Mouse (Mus musculus): ENCODE measurements around the gene Ppfia2. TPM values are rescaled to one million over a fixed set of nuclear protein-coding genes. Genes with fewer than 3 reads are reported as not detected.

Ppfia2 gene
- polyA plus RNA-seq, 1 experiment: not detected

DNA sequence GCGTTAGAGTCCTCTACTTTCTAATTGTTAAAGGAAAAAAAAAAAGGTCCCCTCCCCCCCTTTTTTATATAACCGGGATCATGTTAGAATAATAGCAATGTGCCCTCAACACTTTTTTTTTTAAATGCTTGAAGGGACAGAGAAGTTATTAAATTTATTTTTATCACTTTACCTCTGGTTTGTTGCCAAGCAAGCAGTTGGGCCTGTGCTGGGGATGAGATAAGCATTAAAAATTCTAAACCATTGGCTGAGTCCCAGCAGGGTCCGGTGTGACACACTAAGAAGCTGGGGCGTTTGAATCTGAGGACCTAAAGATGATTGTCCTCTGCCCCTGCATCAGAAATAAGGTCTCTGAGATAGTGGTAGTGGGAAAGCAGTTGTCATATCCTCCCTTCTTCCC lies 114.9 kb downstream of the Ppfia2 start:
- Histone ChIP-seq H3ac (ENCODE audit: control insufficient read depth, insufficient read length, low read depth) (no peak overlapping the region), H3K36me3 (ENCODE audit: control insufficient read depth, insufficient read depth) (no peaks in the 10 kb centered on the region), H3K4me3 (ENCODE audit: insufficient read depth, poor library complexity, severe bottlenecking) (no peak overlapping the region), H3K27me3 (ENCODE audit: control insufficient read depth, insufficient read depth, insufficient read length) (no peaks in the 10 kb centered on the region), H3K79me2 (ENCODE audit: control insufficient read depth, insufficient read depth) (no peaks in the 10 kb centered on the region), H3K79me3 (ENCODE audit: low read depth) (no peaks in the 10 kb centered on the region)
- TF ChIP-seq FOSL1 (IDR thresholded peaks at IDR 0.05; ENCODE audit: insufficient read depth, low read length, poor library complexity, severe bottlenecking): no peak
- TF ChIP-seq MAX (IDR thresholded peaks at IDR 0.05): no peak
- no peak for TF ChIP-seq CEBPB (IDR thresholded peaks at IDR 0.05; ENCODE audit: low read depth)
- TF ChIP-seq USF1 (IDR thresholded peaks at IDR 0.05; ENCODE audit: low read depth): no peak
- no peak for TF ChIP-seq MYOG (IDR thresholded peaks at IDR 0.05; ENCODE audit: control insufficient read depth, extremely low read depth, insufficient read length)
- TF ChIP-seq CTCF (IDR thresholded peaks at IDR 0.05; ENCODE audit: control insufficient read depth, insufficient read depth, insufficient read length): no peak
- no peak for TF ChIP-seq MYOD1 (IDR thresholded peaks at IDR 0.05; ENCODE audit: control insufficient read depth, insufficient read length, low read depth)

DNA sequence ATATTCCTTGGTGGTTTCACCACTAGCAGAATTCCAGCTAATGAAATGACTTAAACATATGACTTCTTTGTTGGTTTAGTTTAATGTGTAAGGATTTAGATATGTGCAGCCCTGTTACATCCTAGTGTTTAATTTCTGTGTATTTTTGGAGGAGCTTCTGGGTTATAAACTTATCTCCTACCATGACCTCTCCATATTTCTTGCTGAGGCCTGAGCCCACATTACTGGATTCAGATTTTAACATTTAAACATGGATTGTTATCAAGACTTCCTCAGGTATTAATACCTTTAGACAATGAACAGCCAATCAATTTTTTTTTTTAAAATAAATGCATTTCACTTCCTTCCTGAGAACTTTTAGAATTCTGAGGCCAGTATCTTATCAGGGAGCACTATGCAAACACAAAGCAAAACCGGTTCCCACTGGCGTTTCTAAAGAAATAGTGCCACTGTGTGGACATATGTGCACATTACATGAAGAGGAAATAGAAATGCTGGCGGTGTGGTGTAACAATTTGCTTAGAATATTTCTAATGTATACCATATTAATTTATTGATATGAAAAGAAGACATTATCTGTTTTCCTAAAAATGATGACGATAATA lies 115.4 kb downstream of the Ppfia2 start:
- Histone ChIP-seq H3ac (ENCODE audit: control insufficient read depth, insufficient read length, low read depth) (no peak overlapping the region), H3K79me2 (ENCODE audit: control insufficient read depth, insufficient read depth) (no peaks in the 10 kb centered on the region), H3K36me3 (ENCODE audit: control insufficient read depth, insufficient read depth) (no peaks in the 10 kb centered on the region), H3K27me3 (ENCODE audit: control insufficient read depth, insufficient read depth, insufficient read length) (no peaks in the 10 kb centered on the region), H3K79me3 (ENCODE audit: low read depth) (no peaks in the 10 kb centered on the region), H3K4me3 (ENCODE audit: insufficient read depth, poor library complexity, severe bottlenecking) (no peak overlapping the region)
- TF ChIP-seq USF1 (IDR thresholded peaks at IDR 0.05; ENCODE audit: low read depth) (no peak), MYOD1 (IDR thresholded peaks at IDR 0.05; ENCODE audit: control insufficient read depth, insufficient read length, low read depth) (no peak), MAX (IDR thresholded peaks at IDR 0.05) (no peak), MYOG (IDR thresholded peaks at IDR 0.05; ENCODE audit: control insufficient read depth, extremely low read depth, insufficient read length) (no peak), CTCF (IDR thresholded peaks at IDR 0.05; ENCODE audit: control insufficient read depth, insufficient read depth, insufficient read length) (no peak), CEBPB (IDR thresholded peaks at IDR 0.05; ENCODE audit: low read depth) (no peak), FOSL1 (IDR thresholded peaks at IDR 0.05; ENCODE audit: insufficient read depth, low read length, poor library complexity, severe bottlenecking) (no peak)

DNA sequence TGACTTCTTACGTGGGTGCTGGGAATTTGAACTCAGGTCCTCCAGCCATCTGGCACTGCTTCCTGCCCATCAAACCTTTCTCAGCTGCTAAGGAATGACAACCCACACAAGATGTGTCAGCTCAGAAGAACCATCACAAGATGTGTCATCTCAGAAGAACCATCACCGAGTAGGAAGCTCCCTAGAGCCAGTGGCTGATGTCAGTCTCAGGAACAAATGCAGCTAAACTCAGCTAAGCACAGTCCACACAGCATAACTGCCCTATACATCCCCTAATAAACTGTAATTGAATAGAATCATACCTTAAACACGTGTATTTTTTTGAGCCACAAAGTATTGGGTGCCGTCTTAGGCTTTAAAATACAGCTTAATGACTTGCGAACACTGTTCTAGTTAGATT lies 117.7 kb downstream of the Ppfia2 start:
- H3ac ChIP-seq (ENCODE audit: control insufficient read depth, insufficient read length, low read depth): no peak overlapping the region
- H3K36me3 ChIP-seq (ENCODE audit: control insufficient read depth, insufficient read depth): no peaks in the 10 kb centered on the region
- H3K79me3 ChIP-seq (ENCODE audit: low read depth): no peaks in the 10 kb centered on the region
- H3K27me3 ChIP-seq (ENCODE audit: control insufficient read depth, insufficient read depth, insufficient read length): no peaks in the 10 kb centered on the region
- H3K4me3 ChIP-seq (ENCODE audit: insufficient read depth, poor library complexity, severe bottlenecking): no peak overlapping the region
- no peaks in the 10 kb centered on the region for H3K79me2 ChIP-seq (ENCODE audit: control insufficient read depth, insufficient read depth)
- no peak for TF ChIP-seq MYOD1 (IDR thresholded peaks at IDR 0.05; ENCODE audit: control insufficient read depth, insufficient read length, low read depth)
- TF ChIP-seq CTCF (IDR thresholded peaks at IDR 0.05; ENCODE audit: control insufficient read depth, insufficient read depth, insufficient read length): no peak
- no peak for TF ChIP-seq MYOG (IDR thresholded peaks at IDR 0.05; ENCODE audit: control insufficient read depth, extremely low read depth, insufficient read length)
- TF ChIP-seq USF1 (IDR thresholded peaks at IDR 0.05; ENCODE audit: low read depth): no peak
- no peak for TF ChIP-seq CEBPB (IDR thresholded peaks at IDR 0.05; ENCODE audit: low read depth)
- TF ChIP-seq FOSL1 (IDR thresholded peaks at IDR 0.05; ENCODE audit: insufficient read depth, low read length, poor library complexity, severe bottlenecking): no peak

DNA sequence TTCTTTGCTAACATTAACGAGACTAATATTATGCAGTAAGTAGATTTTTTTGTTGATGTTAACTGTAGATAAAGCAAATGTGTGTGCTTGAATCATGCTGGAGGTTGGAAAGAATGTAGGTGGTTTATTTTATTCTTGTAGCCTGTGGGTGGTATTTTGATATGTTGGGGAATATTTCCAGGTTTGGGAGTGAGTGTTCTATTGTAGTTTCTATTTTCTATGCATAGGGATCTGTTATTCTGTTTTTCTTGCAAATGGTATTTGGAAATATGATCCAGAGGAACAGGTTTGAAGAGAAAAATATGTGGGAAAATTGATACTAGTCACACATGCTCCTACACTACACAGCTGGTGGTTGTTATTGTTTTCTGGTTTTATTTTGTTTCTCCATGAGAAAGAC lies 120.8 kb downstream of the Ppfia2 start:
- Histone ChIP-seq H3K79me2 (ENCODE audit: control insufficient read depth, insufficient read depth) (no peaks in the 10 kb centered on the region), H3K27me3 (ENCODE audit: control insufficient read depth, insufficient read depth, insufficient read length) (no peaks in the 10 kb centered on the region), H3K36me3 (ENCODE audit: control insufficient read depth, insufficient read depth) (no peaks in the 10 kb centered on the region), H3ac (ENCODE audit: control insufficient read depth, insufficient read length, low read depth) (no peak overlapping the region), H3K79me3 (ENCODE audit: low read depth) (no peaks in the 10 kb centered on the region), H3K4me3 (ENCODE audit: insufficient read depth, poor library complexity, severe bottlenecking) (no peak overlapping the region)
- TF ChIP-seq MYOG (IDR thresholded peaks at IDR 0.05; ENCODE audit: control insufficient read depth, extremely low read depth, insufficient read length): no peak
- TF ChIP-seq MAX (IDR thresholded peaks at IDR 0.05): no peak
- no peak for TF ChIP-seq CTCF (IDR thresholded peaks at IDR 0.05; ENCODE audit: control insufficient read depth, insufficient read depth, insufficient read length)
- no peak for TF ChIP-seq MYOD1 (IDR thresholded peaks at IDR 0.05; ENCODE audit: control insufficient read depth, insufficient read length, low read depth)
- TF ChIP-seq FOSL1 (IDR thresholded peaks at IDR 0.05; ENCODE audit: insufficient read depth, low read length, poor library complexity, severe bottlenecking): no peak
- TF ChIP-seq USF1 (IDR thresholded peaks at IDR 0.05; ENCODE audit: low read depth): no peak

DNA sequence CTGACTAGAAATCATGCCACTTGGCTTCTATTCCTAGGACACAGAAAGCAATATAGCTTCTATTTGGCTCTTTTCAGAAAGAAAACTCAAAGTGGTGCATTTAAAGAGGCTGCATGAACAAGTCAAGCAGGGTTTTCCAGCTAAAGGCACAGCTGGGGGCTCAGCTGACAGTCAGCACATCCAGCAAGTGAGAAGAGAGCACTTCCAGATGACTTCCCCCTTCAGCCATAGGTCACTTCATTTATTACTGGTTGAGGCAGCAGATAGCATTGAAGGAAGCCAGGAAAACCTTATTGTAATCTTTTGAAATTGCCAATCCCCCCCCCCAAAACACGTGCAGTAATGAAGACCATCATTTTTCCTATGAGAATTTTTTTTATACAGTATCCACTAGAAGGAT lies 126.8 kb downstream of the Ppfia2 start:
- Histone ChIP-seq H3K4me3 (ENCODE audit: insufficient read depth, poor library complexity, severe bottlenecking) (no peak overlapping the region), H3K79me2 (ENCODE audit: control insufficient read depth, insufficient read depth) (no peaks in the 10 kb centered on the region), H3K36me3 (ENCODE audit: control insufficient read depth, insufficient read depth) (no peaks in the 10 kb centered on the region), H3K27me3 (ENCODE audit: control insufficient read depth, insufficient read depth, insufficient read length) (no peaks in the 10 kb centered on the region), H3ac (ENCODE audit: control insufficient read depth, insufficient read length, low read depth) (no peak overlapping the region), H3K79me3 (ENCODE audit: low read depth) (no peaks in the 10 kb centered on the region)
- TF ChIP-seq MAX (IDR thresholded peaks at IDR 0.05): no peak
- TF ChIP-seq MYOG (IDR thresholded peaks at IDR 0.05; ENCODE audit: control insufficient read depth, extremely low read depth, insufficient read length): no peak
- TF ChIP-seq MYOD1 (IDR thresholded peaks at IDR 0.05; ENCODE audit: control insufficient read depth, insufficient read length, low read depth): no peak
- TF ChIP-seq USF1 (IDR thresholded peaks at IDR 0.05; ENCODE audit: low read depth): no peak
- no peak for TF ChIP-seq FOSL1 (IDR thresholded peaks at IDR 0.05; ENCODE audit: insufficient read depth, low read length, poor library complexity, severe bottlenecking)
- no peak for TF ChIP-seq CTCF (IDR thresholded peaks at IDR 0.05; ENCODE audit: control insufficient read depth, insufficient read depth, insufficient read length)
- TF ChIP-seq CEBPB (IDR thresholded peaks at IDR 0.05; ENCODE audit: low read depth): no peak

Data from C2C12 (cell line).